Mouse (Mus musculus): ENCODE measurements around the gene Ccdc69.

Ccdc69 gene

DNA sequence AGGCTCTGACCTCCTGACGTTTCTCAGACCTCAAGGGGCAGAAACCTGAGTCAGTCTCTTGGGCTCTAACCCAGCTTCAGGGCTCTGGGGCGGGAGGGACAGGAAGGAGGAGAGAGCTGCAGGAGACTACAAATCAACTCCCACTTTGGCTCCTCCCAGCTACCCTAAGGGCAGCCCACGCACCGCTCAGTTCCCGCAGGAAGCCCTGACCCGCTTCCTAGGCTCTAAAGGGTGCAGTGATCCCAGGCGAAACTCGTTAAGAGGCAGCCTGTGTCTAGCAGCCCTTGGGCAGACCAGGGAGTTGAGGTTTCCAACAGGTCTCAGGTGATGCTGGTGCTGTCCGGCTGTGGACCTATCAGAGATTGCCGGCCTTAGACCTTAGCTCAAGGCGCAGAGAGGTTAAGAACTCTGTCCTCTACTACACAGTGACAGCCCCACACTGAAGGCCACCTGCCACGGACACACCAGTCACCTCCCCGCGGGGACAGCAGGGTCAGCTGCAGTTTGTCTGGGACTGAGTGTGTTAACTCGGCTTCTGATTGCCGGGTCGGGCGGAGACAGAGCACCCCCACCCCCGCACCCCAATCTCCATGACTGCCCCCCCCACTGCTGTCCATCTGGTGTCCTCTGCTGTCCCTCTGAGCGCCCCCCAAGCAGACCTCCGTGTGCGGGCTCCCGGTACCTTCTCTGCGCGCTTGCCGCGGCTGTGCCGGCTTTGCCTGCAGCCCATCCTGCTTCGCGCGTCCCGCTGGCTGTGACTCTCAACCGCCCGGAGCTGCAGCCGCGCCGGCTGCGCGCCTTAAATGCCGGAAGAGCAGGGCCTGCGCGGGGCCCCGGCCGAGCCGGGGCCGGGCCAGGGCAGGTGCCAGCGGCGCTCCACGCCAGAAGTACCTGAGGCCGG is at the start of gene Ccdc69:
Gene Ccdc69 (minus strand): TSS at position 801 of the 901 bp plus-strand sequence.
- DNase-seq (ENCODE audit: low read depth, low spot score): peak; percentile 80

DNA sequence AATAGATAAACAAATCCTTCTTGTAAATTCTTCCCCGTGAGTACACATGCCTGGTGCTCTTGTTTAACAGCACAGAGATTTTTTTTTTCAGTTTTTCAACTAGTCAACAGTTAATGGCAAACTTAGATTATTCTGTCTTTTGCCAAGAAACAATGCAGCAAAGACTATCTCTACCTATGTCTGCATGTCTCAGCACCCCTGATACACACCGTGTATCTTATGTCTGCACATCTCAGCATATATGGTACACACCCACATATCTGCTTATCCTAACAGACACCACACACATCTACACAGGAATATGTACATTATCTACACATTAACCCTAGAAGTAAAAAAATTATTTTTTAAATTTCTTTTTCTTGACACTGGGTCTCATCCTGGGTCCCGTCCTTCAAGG is 48.7 kb upstream of the Ccdc69 start:
- no peak for DNase-seq (ENCODE audit: low read depth, low spot score)

DNA sequence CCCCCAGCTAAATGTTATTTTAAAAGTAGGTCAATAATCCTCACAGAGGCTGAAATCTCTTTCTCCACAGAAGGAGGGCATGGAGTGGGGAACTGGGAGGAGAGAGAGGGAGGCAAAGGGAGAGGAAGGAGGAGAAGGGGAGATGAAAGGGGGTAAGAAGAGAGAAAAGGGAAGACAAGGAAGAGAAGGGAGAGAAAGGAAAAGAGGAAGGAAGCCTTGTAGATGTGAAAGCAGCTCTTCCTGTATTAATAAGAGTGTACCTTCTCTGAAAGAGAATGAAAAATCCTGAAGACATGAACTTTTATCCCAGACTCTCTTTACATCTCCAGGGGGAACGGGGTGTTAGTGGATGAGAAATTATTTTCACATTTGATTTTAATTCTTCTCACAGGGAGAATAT is 43.5 kb upstream of the Ccdc69 start:
- no peak for DNase-seq (ENCODE audit: low read depth, low spot score)

DNA sequence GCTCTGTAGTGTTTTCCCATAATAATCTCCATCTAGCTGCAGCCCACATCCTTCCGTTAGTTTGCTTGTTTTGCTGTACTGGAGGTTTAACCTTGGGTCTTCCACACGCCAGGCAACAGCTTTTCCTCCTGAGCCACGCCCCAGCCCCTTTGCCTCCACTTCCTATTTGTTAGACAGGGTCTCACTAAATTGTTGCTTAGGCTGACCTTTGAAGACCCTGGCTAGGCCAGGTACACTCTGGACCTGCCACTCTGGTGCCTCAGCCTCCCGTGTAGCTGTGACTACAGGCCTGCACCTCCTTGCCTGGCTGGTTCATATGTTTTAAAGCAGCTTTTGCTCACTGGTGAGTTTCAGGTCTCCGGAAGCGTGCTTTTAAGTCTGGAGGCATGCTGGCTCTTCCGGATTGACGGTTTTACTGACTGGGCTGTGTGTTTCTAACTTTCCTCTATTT is 42.9 kb upstream of the Ccdc69 start:
- peak; percentile 64 for DNase-seq (ENCODE audit: low read depth, low spot score)

DNA sequence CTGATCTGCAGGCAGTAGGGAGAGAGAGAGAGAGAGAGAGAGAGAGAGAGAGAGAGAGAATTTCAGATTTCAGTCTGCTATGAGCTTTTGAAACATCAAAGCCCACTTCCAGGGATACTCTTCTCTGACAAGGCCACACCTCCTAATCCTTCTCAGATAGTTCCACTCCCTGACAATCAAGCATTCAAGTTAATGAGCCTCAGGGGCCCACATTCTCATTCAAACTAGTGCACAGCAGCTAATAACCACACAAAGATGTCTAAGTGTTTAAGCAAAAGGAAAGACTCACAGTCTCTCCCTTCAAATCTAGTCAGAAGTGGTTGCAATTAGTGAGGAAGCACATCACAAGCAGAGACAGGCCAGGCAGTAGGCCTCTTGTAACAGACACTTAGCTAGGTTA is 42.3 kb upstream of the Ccdc69 start:
- peak; percentile 53 for DNase-seq (ENCODE audit: low read depth, low spot score)

DNA sequence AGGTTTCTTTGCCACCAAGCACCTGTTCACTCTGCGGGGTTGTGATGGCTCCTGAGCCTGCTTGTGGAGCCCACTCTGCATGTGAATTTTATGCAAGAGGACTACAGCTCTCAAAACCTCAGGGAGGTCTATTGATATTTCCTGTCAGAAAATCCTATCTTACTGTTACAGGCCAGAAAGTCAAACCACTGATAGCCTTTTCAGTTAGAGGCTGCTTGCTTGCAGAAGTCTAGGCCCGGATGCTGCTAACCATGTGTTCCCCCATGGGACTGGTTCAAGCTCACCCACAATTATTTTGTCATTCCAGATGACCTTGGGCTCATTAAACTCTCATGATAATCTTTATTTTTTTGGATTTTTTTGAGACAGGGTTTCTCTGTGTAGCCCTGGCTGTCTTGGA is 39.1 kb upstream of the Ccdc69 start:
- no peak for DNase-seq (ENCODE audit: low read depth, low spot score)

DNA sequence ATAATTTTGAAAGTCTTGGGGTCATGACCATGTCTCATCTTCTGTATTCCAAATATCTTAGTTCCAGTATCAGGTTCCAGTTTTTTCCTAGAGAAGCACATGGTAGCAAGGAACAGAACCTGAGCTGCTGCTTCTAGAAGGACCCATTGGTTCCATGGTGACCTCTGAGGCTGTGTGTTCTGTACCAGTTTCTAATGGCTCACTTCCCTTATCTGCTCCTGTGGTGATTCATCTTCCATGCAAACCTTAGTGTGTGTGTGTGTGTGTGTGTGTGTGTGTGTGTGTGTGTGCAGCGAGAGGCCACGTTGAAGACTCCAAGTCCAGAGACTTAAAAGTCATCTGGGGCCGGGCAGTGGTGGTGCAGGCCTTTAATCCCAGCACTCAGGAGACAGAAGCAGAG is 38.1 kb upstream of the Ccdc69 start:
- no peak for DNase-seq (ENCODE audit: low read depth, low spot score)

DNA sequence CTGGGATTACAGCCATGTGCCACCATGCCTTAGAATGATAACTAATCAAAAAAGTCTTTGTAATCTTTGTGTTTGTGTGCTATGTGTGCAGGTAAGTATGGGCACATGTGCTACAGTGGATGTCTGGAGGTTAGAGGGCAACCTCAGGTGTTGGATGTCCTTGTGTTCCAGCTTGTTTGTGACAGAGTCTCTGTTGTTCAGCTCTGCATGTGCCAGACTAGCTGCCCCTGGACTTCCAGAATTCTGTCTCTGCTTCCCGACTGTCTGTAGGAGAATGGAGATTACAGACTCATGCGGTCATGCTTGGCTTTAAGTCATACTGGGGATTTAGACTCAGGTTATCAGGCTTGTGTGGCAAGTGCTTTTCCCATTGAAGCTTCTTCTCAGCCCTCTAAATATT is 36.4 kb upstream of the Ccdc69 start:
- DNase-seq (ENCODE audit: low read depth, low spot score): peak; percentile 55

DNA sequence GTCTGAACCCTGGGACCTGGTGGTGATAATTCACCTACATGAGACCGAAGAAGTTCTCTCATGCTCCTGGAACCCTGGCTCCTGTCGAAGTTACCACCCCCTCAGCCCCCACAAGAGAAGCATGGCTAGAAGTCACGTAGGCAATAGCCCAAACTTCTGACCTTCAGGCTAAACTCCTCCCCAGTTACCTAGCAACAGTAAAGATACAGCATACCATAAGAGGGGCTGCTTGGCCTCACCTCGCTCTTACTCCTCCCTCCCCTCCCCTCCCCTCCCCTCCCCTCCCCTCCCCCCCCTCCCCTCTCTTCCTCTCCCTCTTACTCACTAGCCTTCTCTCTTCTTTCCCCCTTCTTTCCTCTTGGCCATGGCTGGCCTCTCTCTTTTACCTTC is 35.9 kb upstream of the Ccdc69 start:
- DNase-seq (ENCODE audit: low read depth, low spot score): peak; percentile 85

DNA sequence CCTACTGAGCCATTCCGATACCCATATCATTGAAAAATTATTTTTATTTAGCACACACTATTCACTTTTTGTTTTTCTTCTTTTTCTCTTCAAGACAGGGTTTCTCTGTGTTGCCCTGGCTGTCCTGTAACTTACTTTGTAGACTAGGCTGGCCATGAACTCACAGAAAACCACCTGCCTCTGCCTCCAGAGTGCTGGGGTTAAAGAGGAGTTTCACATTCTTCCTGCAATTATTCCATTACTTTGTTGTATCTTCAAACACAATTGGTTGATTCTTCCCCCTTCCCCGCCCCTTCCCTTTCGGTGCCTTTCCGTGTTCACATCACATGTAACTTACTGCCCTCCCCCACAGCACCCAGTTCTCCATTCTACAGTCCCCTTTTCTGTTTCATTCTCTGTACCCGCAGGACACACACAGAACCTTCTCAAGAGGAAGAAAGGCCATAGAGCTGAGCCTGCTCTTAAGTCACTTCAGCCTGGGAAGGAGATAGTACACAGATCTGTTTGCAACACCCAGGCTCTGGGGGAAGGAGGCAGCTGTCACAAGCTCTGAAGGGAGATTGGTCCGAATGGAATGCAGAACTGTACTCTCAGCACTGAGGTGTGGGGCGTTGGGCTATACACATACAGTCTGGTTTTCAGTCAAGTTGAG is 35.4 kb upstream of the Ccdc69 start:
- DNase-seq (ENCODE audit: low read depth, low spot score): peak; percentile 83

DNA sequence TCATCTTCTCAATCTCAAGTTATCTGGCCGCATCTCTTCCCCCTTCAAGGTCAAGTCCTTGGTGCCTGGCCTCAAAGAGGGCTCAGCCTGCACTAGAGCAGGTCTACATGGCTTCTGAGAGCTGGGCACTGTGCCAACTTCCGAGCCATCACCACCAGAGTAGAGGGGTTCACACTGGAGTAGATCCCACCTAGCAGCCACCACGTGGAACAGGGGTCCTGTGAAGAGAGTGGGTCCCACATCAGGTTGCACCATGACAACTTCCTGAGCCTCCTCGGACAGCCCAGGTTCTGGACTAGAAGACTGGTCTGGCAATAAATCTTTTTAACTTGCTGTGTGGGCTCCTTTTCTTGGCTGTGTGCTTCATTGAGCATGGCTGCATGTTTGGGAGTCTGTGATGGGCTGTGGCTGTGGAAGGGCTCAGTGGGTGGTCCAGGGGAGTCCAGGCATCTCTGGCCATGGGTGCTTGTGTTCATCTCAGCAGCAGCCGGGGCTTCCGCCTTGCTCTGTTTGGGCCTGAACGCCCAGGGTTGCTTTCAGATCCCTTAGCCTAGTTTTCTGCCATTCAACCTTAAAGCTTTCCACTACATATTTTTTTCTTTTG is 32.7 kb upstream of the Ccdc69 start:
- DNase-seq (ENCODE audit: low read depth, low spot score): no peak

DNA sequence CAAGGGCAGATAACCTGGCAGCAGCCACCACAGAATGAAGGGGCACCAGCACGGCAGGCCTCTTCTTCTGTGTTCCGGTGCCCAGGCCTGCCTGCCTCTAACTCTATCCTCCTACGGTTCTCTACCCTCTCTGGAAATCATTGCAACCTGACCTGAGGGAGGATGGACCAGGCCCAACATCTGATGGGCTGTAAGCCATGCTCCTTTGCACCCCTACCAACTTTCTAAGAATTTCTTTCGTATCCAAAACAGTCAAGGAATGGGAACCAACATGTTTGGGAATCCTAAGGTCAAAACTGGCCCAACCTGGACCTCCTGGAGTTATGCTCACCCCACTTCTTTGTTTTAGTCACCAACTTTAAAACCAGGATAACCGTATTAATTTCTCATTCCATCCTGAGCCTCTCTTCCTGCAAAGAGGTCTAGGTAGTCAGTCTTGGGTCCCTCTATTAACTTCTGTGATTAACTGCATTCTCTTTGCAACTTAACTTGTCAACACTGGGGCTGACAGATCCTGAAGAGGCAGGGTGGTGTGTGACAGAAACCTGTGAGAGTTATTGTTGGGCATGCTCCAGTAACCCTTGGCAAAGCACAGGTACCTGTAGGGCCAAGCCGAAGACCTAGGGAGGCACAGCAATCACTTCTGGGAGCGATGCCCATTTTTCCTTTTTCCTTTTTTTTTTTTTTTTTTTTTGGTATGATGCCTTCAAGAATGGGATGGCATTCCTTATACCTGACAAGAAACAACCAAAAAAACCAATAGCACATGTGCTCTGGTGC is 31.8 kb upstream of the Ccdc69 start:
- no peak for DNase-seq (ENCODE audit: low read depth, low spot score)

DNA sequence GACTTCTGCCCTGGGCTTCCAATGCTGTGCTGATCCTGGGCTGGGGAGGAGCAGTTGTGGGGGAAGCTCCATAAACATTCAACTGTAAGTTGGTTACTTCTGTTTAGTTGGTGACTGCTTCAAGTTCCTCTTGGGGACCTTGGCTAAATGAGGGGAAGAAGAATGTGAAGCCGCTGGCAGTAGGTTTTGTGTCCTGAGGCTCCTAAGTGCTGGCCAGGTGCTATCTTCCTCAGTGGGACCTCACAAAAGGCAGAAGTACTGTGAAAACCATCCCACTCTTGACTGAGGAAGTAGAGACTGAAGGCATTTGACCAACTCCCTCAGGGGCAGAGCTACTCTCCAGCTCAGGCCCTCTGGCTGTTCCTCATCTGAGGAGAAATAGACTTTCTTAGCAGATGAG is 28.7 kb upstream of the Ccdc69 start:
- no peak for DNase-seq (ENCODE audit: low read depth, low spot score)

DNA sequence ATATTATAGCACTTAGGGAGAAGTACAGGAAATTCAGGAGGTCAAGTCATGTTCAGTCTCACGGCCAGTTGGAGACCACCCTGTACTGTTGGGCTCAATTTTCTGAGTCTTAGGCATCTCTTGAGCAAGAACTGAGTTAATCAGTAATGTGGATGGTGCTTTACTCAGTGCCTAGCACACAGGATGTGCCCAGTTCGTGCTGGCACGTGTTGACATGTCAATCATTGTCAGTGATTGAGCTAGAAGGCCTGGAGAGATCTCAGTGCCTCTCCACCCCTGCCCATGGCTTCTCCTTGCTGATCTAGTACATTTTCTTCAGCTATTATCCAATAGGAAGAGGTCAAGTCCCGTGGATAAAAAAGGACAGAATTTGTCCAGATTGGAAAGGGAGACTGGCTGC is 27.5 kb upstream of the Ccdc69 start:
- no peak for DNase-seq (ENCODE audit: low read depth, low spot score)

DNA sequence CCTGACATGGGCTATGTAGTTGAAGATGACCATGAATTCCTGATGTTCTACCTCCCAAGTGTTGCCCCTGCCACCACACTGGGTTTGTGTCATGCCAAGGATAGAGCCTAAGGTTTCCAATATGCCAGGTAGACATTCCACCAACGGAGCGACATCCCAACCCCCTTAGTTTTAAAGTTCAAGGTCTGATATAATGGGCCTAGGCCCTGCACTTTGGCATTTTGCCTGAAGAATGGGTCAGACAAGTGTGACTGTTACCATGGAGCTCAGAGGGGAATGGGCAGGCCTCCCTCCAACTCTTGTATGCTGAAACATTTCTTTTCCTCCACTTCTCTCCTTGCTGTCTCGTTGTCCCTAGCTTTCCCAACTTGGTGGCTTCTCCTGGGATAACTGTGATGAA is 25.3 kb upstream of the Ccdc69 start:
- no peak for DNase-seq (ENCODE audit: low read depth, low spot score)

DNA sequence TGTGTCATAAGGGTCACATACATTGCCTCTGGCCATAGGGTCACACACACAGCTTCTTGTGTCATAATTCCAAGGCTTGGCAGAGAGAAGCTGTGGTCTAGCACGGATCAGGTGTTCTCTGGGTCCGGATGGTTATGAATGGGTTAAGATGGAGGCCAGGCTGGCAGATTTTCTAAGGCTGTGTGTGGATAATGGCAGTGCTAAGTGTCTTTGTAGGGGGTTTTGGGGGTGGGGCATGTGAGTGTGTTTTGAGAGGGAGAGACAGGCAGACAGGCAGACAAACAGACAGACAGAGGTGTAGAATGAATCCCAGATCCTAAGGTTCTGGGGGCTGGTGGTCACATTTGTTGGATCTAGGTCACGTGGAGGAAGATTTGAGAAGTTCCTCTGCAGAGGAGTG is 24.1 kb upstream of the Ccdc69 start:
- no peak for DNase-seq (ENCODE audit: low read depth, low spot score)

DNA sequence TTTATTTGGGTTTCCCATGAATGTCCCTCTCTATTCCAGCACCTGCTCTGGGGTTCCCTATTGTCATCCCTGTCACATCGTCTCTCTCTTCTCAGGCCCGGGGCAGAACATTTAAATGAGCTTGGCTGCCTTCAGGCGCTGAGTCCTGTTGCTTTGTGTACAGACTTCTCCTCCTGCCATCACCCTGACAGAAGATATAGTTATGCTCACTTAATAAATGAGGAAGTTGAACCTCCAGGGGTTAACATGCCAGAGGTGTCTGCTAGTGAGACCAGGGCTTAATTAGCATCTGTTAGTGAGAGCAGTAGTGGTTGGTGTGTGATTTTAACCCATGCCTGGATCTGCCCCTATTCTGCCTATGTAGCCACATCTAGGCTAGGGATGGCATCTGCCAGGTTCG is 21.9 kb upstream of the Ccdc69 start:
- DNase-seq (ENCODE audit: low read depth, low spot score): no peak

DNA sequence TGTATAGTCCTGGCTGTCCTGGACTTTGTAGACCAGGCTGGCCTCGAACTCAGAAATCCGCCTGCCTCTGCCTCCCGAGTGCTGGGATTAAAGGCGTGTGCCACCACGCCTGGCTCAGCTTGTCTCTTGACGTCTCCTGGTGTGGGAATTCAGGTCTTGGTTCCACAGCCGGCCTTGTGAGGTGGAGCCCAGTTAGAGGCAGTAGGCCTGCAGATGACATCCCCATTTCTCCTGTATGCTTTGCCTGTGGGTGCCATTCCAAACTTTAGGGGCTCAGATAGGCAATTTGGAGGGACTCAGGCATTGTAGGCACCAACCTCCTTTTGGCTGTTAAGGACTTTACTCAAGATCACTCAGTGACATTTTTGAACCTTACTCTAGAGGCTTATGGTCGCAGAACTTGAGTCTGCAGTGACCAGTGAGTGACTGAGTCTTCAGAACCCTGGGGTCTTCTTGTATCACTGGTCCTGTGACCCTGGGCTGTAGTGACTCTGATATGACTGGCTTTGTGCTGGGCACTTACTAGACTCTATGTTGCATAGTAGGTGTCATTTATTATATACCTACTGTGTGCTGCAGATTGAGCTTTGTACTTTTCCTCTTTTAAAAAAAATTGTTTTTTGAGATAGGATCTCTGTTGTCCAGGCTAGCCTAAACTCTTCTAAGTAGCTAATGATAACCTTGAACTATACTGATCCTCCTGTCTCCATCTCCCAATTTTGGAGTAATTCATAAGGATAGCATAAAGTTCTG is 21.3 kb upstream of the Ccdc69 start:
- no peak for DNase-seq (ENCODE audit: low read depth, low spot score)

DNA sequence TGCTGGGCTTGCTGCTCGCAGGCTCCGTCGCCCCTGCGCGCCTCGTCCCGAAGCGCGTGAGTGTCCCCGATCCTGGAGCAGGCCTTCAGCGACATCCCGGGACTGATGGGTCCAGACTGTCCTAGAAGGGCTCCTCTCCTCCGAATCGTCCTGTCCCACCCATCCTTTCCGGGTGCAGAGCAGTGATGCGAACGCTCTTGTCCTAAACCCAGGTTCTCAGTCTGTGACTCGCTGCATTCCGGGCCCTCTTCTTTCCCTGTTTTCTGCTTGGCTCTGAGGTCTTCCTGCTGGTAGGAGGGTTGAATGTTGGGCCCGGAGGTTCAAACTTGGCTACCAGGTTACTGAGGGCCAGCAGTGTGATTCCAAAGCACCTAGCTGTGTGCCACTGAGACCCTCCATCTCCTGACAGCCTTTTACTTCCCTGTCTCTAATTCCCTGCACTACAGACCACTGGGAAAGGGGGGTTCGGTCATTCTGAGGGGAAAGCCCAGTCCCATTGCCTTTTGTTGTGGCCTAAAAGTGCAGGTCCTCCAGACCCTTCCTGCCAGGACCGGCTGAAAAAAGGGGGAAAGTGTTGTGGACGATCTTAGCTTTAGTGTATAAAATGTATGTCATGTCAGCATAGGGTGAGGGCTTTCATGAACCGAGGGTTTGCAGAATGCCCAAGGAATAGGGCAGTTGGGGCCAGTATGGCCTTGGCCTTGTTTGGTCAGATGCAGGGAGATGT is 20.4 kb upstream of the Ccdc69 start:
- no peak for DNase-seq (ENCODE audit: low read depth, low spot score)

DNA sequence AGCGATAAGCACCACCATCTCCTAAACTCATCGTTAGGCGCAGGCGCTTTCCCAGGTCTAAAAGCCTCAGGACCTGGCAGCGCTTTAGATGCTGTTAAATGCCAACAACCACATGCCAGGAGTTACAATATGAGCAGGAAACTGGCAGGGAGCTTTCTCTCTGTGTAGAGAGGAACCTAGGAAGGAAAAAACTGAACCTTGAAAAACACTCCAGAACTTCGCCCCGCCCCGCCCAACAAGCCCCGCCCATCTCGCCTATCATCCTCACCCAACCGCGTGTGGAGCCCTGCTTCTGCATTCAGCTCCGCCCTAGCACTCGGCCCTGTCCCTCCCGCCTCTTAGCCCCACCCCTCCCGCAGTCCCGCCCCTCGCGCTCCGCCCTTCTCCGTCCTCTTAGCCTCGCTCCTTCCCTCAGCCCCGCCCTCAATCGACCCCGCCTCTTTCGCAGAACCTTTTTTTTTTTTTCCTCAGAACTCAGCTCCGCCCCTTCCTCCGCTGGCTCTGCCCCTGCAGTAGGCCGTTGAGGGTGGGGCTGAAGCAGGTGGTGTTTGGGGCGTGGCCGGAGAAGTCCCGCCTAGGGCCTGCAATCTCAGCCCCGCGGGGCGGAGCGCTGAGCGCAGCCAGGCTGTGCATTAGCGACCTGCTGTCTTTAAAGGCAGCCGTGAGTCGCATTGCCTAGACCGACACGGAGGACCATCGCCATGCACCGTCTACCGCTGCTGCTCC is 19.7 kb upstream of the Ccdc69 start, which contains the start of gene Gm2a:
Gene Gm2a (plus strand): TSS at position 653 of the 726 bp plus-strand sequence.
- peak; percentile 97 for DNase-seq (ENCODE audit: low read depth, low spot score)
